Mouse (Mus musculus) erythroblast, embryonic 14.5 days (primary cell): ENCODE data around the gene Cep295nl.

ENCODE experiments used
- GATA1 ChIP-seq: IDR thresholded peaks from 2 replicates; pipeline ENCODE4 v1.6.1; 2012; ENCODE audit warnings: low read length, inconsistent platforms, mixed read lengths
- TAL1 ChIP-seq: IDR thresholded peaks from 3 replicates; pipeline ENCODE4 v1.6.1; 2012; ENCODE audit warnings: low read length, inconsistent platforms, mixed read lengths

GRCm38 (mm10) chr11:118321500-118321899 is 20.8 kb downstream of the Cep295nl start:
- TF ChIP-seq GATA1 (no peak), TAL1 (no peak)
